Mouse (Mus musculus) spleen, postnatal 14 days (tissue): ENCODE data around the gene Slc25a19.

ENCODE experiments used
- DNase-seq, 2 experiments: peaks; one replicate each; pipeline ENCODE4 v3.0.0; 2021 to 2022; ENCODE audit warnings: low spot score in 2 of 2

The Slc25a19 gene

DNA sequence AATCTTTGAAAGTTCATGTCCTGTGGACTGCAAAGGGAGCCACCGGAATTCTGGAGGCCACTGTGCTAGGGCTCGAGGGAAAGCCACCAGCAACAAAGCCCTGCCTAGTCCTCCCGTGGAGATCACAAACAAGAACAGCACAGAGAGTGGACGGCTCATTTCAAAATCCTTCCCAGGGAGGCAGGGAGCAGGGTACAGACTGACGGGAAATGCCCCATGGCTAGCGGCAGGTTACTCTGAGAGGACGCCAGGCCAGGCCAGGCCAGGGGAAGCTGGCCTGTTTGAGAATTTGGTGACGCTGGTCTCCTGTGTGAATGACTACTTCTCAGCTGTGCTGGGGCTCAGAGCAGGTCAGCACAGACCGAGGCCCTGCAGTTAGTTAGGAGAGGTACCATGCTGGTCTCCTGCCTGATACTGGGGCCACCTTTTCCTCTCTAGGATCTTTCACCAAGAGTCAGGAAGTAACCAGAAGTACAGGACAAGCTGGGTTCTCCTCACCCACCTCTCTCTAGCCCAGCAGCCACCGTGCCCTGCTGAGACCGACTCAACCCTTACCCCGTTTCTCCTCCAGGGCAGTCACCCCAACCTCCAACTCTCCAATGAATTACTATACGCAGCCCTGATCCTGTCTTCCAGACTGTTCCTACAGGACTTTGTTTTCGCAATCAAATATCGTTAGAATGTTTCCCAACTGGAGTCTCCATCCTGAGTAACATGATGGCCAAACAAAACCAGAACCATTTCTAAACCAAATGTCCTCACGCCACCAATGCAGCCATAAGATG is 9.2 kb downstream of the Slc25a19 start:
- DNase-seq, result no peak

DNA sequence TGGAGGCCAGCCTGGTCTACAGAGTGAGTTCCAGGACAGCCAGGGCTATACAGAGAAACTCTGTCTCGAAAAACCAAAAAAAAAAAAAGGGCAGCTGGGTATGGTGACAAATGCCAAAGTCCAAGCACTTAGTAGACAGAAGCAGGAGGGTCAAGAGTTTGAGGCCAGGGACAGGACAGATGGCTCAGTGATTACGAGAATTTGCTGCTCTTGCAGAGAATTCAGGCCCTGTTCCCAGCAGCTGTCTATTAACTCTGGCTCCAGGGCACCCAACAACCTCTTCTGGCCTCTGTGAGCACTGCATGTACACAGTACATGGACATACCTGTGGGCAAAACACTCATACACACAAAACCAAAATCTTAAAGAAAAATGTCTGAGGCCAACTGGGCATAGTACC is 10.1 kb downstream of the Slc25a19 start:
- no peak for DNase-seq

DNA sequence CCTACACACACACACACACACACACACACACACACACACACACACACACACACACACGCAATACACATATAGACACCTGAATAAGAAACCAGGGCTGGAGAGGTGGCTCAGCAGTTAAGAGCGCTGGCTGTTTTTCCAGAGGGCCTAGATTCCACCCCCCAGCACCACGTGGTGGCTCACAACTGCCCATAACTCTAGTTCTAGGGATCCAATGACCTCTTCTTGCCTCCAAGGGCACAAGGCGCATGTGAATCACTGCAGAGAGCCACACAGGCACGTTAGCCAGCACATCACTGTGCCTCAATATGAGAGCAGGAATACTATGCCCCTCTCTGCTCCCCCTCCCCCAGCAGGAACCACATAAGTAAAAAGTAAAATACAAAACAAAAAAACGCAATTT is 11.2 kb downstream of the Slc25a19 start:
- DNase-seq, result no peak

DNA sequence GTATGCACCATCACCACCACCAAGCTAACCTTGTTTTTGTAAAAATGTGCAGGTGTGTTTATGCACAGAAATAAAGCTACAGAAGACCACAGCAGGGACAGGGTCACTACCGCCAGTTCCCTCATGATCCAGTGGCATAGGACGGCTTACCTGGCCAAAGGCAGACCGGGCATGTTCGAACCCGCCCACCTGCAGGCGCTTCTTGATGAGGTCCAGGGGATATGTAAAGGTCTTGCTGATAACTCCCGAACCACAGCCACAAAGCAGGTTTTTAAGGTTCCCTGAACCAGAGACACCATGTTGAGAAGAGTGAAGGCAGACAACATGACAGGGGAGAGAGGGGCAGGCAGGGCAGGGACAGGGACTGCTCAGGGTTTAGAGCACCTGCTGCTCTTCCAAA is 11.7 kb downstream of the Slc25a19 start:
- no peak for DNase-seq

DNA sequence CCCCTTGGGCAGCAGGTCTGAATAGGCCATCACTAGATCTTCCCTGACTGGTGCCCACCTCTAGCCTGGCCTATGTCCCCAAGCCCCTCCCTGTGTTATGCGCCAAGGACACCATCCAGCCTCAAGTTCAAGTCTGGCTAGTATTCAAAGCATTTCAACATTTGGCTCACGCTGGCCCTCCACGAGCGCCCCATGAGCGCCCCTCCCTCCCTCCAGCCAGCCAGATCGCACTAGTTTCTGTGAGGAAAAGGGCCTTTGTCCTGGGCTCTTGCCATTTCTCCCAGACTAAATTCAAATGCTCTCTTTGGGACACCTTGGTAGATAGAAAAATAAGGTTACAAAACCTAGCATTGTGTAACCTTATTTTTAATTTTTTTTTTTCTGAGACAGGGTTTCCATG is 12.2 kb downstream of the Slc25a19 start:
- no peak for DNase-seq

DNA sequence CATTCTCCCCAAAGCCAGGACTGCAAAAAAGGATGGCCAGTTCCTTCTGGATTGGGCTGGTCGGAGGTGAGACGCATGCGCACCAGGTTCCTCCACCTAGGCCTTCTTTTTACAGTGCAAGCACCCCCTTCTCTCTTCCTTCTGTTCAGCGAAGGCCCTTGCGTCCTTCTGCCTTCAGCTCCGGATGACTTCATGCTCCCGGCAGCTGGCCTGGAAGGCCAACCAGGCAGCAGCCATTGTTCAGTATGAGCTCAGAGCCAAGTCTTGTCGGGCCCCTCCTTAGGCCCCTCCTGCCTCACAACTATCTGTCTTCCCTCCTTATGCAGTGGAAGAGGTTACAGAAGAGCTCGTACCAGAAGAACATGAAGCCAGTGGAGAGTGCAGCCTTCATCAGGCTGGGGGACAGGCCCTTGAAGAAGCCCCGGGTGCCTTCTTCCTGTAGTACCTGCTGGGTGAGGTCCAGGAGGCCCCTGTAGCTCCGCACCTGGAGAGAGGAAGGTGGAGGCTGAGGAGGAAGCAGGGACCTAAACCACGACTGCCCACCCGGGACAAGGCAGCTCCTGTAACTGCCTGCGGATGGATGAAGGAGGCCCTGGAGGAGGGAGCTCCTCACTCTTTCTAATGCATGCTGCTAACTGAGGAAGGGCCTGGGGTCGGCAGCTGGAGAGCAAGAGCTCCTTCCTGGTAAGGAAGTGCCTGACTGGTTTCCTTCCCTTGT is 12.8 kb downstream of the Slc25a19 start:
- DNase-seq, result no peak

DNA sequence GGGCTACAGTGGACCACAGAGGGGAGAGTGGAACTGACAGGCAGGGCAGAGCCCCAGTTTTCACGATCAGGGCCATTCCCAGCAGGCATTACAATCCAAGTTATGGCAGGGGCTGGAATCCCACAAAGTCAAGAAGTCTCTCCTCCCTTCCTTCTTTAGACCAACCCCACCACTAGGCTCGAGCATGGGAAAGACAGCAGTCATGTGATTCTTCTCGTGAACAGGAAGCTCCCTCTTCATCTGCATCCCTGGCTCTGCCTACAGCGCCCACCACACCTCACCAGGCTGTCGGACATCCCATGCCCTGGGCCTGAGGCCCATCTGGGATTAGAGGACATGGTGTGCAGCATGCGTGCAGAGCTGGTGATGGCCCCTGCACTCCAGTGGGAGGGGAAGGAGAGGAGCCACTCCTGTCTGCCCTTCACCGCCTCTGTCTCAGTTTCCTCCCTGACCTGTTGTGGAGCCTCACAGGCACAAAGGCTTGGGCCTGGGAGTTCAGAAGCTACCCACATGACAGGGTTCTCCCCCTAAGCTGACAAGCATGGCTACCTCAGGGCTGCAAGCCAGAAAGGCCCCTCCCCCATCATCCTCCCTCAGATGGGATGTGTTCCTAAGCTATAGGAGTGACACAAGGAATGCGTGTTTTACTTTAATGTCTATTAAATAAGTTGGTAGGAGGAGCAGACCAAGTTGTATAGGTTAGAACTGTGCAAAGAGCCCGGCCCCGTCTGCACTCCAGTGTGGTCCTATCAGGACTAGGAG is 13.6 kb downstream of the Slc25a19 start:
- DNase-seq, result no peak

DNA sequence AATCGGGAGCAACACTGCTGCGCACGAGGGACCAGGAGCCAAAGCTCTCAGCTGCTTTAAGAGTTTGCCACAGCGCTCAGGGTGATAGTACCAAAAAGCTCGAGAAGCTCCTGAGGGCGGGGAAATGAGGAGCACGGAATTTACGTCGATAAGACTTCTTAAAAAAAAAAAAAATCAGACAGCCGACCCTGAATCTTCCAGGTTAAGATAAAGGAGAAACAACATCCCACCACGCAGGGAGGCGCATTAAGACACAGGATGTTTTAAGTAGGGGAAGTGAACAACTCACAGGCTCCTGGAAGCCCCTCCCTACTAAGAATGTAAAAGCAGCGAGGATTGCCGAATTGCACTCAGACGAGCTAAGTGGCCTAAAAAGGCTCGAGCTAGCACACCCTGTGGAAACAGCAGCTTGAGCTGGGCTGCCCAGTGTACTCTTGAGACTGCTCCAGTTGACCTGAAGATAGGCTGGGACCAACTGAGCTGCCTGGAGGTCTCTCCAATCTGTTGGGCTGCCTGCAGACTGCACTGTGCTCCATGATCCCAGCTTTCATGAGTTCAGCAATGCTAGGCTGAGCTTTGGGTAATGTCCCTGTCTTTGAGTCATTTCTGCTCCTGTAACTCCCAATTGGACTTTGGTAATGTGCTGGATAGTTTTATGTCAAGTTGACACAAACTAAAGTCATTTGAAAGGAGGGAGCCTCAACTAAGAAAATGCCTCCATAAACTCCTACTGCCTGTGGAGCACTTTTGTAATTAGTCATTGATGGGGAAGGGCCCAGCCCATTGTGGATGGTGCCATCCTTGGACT is 14.8 kb downstream of the Slc25a19 start:
- DNase-seq, result no peak

DNA sequence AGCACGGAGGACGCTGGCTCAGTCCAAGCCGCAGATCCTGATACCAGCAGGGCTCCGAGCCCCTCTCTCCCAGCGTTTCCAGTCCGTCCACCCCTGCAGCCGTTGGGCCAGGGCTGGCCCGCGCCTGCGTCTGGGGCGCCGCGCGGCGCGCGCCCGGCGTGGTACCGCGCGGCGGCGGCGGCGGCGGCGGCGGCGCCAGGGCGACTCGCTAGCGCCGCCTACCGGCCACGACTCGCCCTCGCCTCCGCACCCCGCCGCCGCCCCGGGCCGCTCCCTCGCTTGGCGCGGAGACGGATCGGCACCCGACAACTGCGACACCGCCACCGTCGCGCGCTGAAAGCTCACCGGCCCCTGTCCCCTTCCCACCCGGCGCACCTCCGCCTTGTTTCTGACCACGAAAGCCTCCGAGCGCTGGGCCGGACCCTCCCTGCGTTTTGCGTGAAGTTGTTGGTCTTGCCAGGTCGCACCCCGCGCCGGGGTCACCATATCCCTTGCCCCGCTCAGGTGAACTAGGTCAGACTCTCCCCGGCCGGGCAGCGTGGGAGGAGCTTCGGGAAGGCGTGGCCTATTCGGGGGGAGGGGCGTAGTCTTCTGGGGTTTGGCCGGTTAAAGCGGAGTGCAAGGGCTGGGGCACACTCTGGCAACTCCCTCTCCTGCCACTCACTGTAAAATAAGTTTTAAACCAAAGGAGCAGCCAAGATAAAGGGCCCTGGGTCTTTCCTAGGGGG is 15.5 kb downstream of the Slc25a19 start, which contains the start of gene Mif4gd:
Gene Mif4gd (minus strand): TSS at position 560 of the 728 bp plus-strand sequence.
- peak; percentile 97 for DNase-seq

DNA sequence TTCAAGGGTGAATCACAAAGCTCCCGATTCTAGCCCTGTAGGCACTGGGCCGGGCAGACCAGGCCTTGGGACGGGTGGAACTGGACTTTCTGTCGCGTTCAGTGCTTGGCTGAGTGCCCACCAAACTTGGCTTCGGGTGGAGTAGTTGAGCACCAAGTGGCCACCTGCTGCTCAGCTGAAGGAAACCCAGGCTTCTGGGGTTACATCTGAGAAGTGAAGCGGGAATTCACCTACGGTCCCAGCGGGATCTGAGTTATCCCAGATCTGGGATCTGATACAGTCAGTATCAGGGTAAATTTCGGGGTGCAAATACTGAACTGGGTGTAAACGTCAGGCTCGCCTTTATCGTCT is 16.1 kb downstream of the Slc25a19 start:
- peak; percentile 58 to 66 for DNase-seq

DNA sequence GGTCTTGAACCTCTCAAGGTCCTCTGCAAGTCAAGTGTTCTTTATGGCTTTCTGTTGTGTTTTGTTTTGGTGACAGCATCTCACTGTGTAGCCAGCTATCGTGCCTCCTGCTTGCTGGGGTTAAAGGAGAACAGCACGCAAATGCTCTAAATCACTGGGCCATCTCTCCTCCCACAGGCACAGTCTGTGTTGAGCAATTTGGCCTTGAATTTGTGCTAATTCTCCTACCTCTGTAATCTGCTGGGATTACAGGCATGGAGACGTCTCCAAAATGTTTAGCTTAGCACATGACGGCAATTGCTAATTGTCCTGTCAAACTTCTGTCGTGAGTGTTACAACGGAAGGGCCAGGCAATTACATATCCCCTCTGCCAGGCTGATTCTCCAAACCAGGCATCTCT is 16.9 kb downstream of the Slc25a19 start:
- DNase-seq, result no peak

DNA sequence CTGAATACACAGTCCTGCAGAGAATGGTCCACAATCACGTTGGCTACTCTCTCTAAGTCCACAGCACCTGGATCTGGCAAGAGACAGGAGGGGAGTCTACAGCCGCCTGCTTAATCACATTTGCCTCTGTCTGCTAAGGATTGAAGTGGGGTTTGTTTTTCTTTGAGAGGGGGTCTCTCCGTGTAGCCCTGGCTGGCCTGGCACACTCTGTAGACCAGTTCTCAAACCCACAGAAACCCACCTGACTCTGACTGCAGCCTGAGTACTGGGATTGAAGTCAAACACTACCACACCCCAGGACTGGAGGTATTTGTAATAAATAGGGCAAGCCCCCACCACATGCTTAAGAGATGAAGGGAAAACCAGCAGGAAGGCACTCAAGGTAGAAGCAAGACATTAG is 18.5 kb downstream of the Slc25a19 start:
- no peak for DNase-seq

DNA sequence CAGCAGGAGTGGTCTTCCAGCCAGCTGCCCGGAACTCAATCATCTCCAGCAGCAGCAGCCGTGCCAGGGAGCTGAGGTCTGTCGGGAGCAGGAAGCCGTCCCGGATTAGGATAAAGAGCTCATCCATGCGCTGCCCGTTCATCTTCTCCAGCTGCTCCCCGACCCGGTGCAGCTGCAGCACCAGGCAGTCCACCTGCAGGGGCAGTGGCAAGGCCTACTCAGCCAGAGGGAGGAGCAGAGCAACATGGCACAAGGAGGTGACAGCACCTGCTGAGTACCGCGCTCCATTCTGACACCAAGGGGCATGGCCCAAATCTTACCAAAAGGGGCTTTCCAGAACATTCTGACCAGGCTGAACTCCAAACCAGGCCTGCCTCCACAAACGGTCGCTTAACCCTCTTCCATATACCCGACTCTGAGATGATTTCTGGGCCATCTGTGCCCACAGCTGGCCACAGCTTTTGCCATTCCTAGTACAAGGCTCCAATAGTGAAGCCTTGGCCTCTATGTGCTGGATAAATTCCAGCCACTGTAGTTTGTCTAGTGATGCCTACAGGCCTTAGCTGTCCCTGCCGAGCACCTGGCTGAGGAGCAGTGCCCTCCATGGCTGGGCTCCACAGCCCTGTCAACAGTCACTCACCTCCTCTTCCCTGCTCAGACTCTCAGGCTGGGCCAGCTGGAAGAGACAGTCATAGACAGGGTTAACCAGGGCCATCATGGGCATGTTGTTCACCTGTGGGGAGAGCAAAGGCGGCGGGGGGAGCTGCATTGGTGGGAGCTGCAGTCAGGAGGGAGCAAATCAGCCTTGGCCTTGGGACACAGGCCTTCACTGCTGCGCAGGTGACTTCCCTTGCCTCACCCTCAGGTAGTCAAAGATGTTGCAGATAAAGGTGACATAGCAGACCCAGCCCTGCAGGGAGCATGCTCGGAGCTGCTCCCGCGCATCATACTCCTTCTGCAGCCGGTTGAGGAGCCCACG is 19.4 kb downstream of the Slc25a19 start:
- DNase-seq, result no peak

DNA sequence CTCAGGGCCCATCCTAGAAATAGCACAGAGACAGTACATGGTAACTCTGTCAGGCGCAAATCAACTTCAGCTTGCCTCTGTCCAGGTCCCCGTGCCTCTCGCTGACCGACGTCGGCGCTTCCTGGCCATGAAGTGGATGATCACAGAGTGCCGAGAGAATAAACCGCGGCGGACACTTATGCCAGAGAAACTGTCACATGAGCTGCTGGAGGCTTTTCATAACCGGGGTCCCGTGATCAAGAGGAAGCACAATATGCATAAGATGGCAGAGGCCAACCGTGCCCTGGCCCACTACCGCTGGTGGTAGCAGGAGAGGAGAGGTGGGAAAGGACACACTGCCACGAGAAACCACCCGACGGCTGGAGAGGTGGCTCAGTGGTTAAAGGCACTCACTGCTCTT is 21.4 kb downstream of the Slc25a19 start:
- no peak for DNase-seq

DNA sequence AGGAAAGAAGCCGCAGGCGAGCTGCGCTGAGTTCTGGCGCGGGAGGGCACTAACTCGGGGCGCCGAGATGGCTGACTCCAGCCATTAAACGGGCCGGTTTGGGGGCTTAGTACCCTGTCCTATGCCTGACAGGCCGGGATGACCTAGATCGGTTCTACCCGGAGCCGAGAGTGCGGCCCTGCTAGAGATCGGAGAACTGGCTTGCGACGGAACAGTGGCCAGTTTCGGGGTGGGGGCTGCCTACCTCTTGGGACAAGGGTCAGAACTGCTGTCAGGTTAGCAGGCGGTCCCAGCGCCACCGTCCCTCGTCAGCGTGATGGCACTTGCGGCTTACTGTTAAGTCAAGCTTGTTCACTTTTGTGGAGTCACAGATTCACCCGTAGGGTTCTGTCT is 23.8 kb downstream of the Slc25a19 start:
- peak in 1 of 2 experiments; percentile 22 for DNase-seq

DNA sequence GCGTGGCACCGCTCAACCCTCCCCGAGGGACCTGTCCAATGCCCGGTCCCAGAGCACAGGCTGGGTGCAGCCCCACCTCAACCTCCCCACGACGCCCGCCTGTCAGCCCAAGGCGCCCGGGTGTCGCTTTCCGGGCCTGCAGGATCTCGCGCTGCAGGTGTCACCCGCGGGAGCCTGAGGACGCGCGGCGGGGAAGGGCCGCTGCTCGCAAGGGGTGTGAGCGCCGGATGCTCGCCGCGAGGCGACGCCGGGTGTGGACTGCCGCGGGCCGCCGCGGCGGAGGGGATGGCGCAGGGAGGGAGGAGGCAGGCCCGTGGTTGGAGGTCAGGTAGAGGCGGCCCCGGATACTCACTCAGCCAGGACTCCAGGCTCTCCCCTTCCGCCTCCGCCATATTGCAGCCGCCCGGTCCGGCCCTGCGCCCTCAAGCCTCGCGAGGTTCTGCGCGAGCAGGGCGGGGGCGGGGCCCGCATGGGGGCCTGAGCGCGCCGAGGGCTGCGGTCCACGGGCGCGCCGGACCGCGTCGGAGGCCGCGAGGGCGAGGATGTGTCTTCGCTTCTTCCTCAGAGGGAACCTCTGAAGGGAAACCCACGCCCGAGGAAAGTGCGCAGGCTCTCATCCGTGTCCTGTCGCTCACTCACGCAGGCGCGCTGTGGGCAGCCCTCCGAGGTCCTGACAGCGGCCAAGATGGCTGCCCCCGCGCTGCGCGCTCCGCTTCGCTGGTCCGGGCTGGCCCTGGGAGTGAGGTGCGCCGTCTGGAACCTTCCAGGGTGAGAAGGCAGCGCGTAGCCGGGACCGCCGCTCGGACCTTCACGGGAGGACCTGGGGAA is 24.4 kb downstream of the Slc25a19 start, which contains the start of the genes Mrps7 and Gga3:
Gene Mrps7 (plus strand): TSS at position 450 of the 828 bp plus-strand sequence.
Gene Gga3 (minus strand): TSS at position 576 of the 828 bp plus-strand sequence.
- DNase-seq, result peak; percentile 85 to 93

DNA sequence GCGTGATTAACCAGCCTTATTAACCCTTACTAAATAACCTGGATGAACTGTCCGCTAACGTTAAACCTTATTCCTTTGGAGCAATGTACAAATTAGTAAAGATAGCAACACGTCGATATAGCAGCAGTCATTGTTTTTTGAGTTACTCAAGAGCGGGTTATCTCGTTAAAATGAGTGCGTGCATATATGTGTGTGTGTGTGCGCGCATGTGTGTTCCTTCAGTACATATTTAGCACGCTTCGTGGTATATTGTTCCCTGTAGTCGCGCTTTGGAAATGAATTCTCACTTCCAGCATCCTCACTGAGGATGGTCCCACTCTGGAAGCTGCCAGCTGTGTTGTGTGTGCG is 25.0 kb downstream of the Slc25a19 start:
- no peak for DNase-seq

DNA sequence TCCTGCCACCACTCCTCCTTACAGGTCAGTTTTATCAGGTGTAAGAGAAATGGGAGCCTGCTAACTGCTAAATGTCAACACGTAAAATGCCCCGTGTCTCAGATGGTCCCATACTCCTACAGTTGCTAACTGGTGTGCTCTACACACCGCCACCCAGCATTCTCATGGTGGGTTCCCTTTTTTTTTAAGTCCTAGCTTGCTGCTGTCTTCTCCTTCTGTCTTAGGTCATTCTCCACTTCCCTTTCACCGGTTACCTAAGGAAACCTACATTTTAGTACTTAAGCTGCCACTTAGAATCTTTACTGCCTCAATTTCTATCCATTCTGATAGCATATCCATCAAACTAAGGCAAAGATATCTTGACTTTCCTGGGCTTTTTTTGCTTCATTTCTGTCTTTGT is 26.9 kb downstream of the Slc25a19 start:
- no peak for DNase-seq

DNA sequence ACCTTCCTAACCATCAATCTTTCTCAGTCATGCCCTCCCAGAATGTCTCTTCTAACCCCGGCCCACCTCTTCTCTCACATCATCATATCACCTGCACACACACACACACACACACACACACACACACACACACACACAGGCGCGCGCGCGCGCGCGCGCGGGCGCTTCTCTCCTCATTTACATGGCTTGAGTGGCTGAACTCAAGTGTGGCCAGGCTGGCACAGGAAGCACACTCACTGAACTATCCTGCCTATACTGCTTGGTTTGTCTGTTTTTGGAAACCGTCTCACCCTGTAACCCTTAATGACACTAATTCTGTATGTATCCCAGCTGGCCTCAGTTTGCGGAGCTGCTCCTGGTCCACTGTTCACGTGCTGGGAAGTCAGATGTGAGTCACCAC is 27.4 kb downstream of the Slc25a19 start:
- no peak for DNase-seq
